Mouse (Mus musculus) embryonic facial prominence, embryonic 12.5 days (tissue): Measurements from ENCODE around the gene Elfn2. TPM values are rescaled to one million over a fixed set of nuclear protein-coding genes. Genes with fewer than 3 reads are reported as not detected.

Source experiments
- ATAC-seq: fragments of 200-750 bp; cut with Nextera tagmentation; 2 replicates; pipeline ENCODE4 v1.8.0; 2017; ENCODE audit not compliant: insufficient number of reproducible peaks, insufficient read depth, low FRiP score, low TSS enrichment
- H3K27ac ChIP-seq: fragments of 300-500 bp; sonication (generic); 2 replicates; pipeline ENCODE4 v1.5.1; 2016; ENCODE audit warnings: mild to moderate bottlenecking
- H3K27me3 ChIP-seq: fragments of 300-500 bp; sonication (generic); 2 replicates; pipeline ENCODE4 v1.6.1; 2016; ENCODE audit warnings: mild to moderate bottlenecking, moderate library complexity
- H3K36me3 ChIP-seq: fragments of 300-500 bp; sonication (generic); 2 replicates; pipeline ENCODE4 v1.6.1; 2016; ENCODE audit warnings: mild to moderate bottlenecking
- H3K4me1 ChIP-seq: fragments of 300-500 bp; sonication (generic); 2 replicates; pipeline ENCODE4 v1.6.1; 2016
- H3K4me2 ChIP-seq: fragments of 300-500 bp; sonication (generic); replicated peaks from 2 replicates; pipeline ENCODE4 v1.6.1; 2016; ENCODE audit warnings: mild to moderate bottlenecking, moderate library complexity
- H3K4me3 ChIP-seq: fragments of 300-500 bp; sonication (generic); 2 replicates; pipeline ENCODE4 v1.5.1; 2016; ENCODE audit warnings: mild to moderate bottlenecking
- H3K9ac ChIP-seq: fragments of 300-500 bp; sonication (generic); 2 replicates; pipeline ENCODE4 v1.6.1; 2016; ENCODE audit warnings: mild to moderate bottlenecking, moderate library complexity
- H3K9me3 ChIP-seq: fragments of 300-500 bp; sonication (generic); 2 replicates; pipeline ENCODE4 v1.6.1; 2016; ENCODE audit warnings: mild to moderate bottlenecking, moderate library complexity
- WGBS: fragments of 180-500 bp; shearing (Covaris S2); methylation state at CpG from one replicate; pipeline ENCODE4 v1.1.7; 2016; 5-methylcytosine and 5-hydroxymethylcytosine counted together
- polyA plus RNA-seq: library from polyadenylated mRNA; unstranded; fragments of >200 nt; fragmentation: Nextera tagmentation; extraction: Ambion mirVana; gene quantifications from 2 replicates; pipeline ENCODE4 v1.2.1, GENCODE M21; 2016

Elfn2 gene
- polyA plus RNA-seq: 0.06 and 0.19 TPM in 2 replicates

DNA sequence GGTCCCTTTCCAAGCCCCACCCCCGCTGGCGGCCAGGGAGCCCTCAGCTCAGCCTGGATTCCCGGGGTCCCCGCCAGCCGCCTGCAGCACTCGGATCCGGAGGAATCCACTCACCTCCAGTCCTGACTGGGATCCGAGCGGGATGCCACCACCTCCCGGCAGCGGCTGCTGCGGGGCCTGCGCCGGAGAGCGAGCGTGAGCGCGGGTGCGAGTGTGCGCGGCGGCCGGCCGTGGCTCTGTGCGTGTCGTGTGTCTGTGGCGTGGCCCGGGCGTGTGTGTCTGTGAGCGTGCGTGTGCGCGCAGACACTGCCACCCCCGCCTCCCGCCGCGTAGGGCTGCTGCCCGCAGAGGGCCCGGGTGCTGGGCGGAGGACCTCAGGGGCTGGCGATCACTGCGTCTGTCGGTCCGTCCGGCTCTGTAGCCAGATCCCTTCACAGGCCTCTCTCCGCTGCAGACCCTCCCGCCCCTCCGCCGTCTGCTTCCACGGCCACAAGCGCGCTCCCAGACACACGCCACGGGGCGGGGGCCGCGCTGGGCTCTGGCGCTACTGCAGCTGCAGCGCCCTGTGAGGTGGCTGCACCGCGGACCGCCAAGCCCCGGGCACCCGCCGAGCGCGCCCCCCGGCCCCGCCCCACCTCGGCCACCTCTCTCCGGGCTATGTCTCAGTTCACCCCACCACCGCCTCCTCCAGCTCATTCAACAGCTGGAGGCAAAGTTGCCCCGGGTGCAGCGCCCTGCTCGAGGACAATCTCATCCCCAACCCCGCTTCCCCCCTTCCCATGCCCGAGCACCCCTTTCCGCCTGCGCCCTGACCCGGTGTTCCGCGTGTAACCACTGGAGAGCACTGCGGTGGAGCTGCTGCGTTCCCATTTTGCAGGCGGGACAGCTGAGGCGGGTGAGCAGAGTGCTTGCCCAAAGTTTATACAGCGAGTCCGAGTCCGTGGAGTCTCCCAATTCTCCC, at the start of gene Elfn2:
Elfn2 (minus strand) TSS at position 482 of the 961 bp plus-strand sequence.
- peak within 1 kb of the TSS; percentile 47 for H3K4me3 ChIP-seq
- H3K27me3 ChIP-seq: peaks cover 77% of the 10 kb centered on the region
- H3K4me1 ChIP-seq: peaks cover 7% of the 10 kb centered on the region; the same call in 1 of the 2 replicates
- H3K36me3 ChIP-seq: no peaks in the 10 kb centered on the region
- H3K4me2 ChIP-seq: peak within 1 kb of the TSS; percentile 96
- 2% methylated on average over 72 of the region's 89 CpGs for WGBS
- H3K27ac ChIP-seq: no peak within 1 kb of the TSS
- ATAC-seq: no peak
- peak within 1 kb of the TSS; percentile 51 for H3K9ac ChIP-seq
- no peaks in the 10 kb centered on the region for H3K9me3 ChIP-seq

DNA sequence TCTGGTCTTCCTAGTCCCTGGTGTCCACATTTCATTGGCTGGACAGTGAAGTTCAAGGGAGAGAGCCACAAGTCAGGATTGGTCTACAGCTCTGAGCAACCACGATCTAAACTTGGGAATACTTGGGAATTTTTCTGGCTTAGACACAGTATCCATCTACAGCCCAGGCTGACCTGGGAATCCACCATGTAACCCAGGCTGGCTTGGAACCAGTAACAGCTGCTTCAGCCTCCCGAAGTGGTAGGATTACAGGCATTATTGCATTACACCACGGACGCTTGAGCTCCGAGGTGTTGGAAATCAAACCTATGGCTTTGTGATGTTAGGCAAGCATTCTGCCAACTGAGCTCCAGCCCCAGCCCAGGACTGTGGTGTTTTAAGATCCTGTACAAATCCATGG, 45.1 kb upstream of the Elfn2 start:
- Histone ChIP-seq H3K27ac (no peak overlapping the region), H3K27me3 (no peaks in the 10 kb centered on the region), H3K9me3 (no peaks in the 10 kb centered on the region), H3K4me3 (no peak overlapping the region), H3K36me3 (no peaks in the 10 kb centered on the region), H3K9ac (no peak overlapping the region), H3K4me2 (no peak overlapping the region), H3K4me1 (peaks cover 5% of the 10 kb centered on the region; the same call in 1 of the 2 replicates)
- WGBS: 62% methylated on average over 5 of the region's 5 CpGs
- ATAC-seq: no peak; the same call in 1 of the 2 replicates

DNA sequence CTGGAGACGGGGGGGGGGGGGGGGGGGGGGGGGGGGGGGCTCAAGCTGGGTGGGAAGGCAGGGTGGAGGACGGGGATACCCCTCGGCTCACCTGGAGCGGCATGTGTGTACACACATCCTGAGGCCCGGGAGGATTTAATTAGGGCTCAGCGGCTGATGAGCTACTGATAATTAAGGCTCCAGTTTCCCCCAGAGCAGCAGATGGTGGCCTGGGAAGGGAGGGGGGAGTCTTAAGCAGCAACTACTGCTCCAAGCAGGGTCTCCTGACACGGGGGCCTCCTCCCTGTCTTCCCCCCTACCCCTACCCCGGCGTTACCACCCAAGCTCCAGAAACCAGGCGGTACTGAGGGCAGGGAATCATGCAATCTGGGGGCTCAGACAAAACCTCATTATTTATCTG, 44.6 kb upstream of the Elfn2 start:
- no peaks in the 10 kb centered on the region for H3K36me3 ChIP-seq
- H3K27ac ChIP-seq: no peak overlapping the region
- H3K9me3 ChIP-seq: no peaks in the 10 kb centered on the region
- no peak overlapping the region for H3K4me3 ChIP-seq
- no peak overlapping the region for H3K4me2 ChIP-seq
- no peaks in the 10 kb centered on the region for H3K27me3 ChIP-seq
- H3K4me1 ChIP-seq: peaks cover 5% of the 10 kb centered on the region; the same call in 1 of the 2 replicates
- no peak for ATAC-seq
- no peak overlapping the region for H3K9ac ChIP-seq
- 34% methylated on average over 9 of the region's 10 CpGs for WGBS

DNA sequence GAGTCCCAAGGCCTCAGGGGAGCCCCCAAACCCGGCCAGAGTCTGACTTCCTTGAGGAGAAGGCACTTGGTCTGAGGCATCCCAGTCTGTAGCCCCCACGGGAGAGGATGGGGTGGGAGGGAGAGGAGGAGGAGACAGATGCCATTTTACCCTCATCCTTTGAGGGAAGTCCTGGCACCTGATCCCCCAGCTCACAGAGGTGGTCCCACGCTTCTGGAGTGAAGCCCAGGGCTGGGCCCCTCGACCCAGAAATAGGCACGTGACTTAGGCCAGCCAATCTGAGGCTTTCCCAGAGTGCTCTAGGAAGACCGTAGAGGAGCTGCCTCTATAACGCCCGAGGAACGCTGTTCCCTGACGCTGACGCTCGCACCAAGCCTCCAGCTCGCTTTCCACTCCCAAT, 42.5 kb upstream of the Elfn2 start:
- no peak overlapping the region for H3K27ac ChIP-seq
- H3K4me1 ChIP-seq: peaks cover 5% of the 10 kb centered on the region; the same call in 1 of the 2 replicates
- H3K9ac ChIP-seq: no peak overlapping the region
- no peak overlapping the region for H3K4me3 ChIP-seq
- no peak overlapping the region for H3K4me2 ChIP-seq
- H3K36me3 ChIP-seq: no peaks in the 10 kb centered on the region
- no peaks in the 10 kb centered on the region for H3K27me3 ChIP-seq
- no peak for ATAC-seq
- 79% methylated on average over 13 of the region's 13 CpGs for WGBS
- H3K9me3 ChIP-seq: no peaks in the 10 kb centered on the region

DNA sequence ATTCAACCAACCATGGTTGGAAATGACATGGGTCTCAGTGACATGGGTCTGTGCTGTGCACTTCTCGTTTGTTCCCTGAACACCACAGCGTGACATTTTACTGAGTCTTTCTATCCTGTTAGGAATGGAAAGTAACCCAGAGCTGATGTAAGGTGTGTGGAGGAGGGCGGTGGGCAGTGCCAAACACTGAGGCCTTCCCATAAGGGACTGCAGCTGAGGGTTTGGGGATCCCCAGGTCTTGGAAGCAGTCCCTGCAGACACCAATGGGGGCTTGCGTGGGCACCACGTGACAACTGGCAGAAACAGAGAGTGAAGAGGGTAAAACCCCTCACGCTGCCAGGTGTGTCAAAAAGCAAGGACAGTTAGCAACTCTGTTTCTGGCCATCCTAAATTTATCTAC, 39.6 kb upstream of the Elfn2 start:
- no peaks in the 10 kb centered on the region for H3K36me3 ChIP-seq
- H3K4me3 ChIP-seq: no peak overlapping the region
- WGBS: 86% methylated on average over 6 of the region's 6 CpGs
- no peaks in the 10 kb centered on the region for H3K4me1 ChIP-seq
- H3K4me2 ChIP-seq: no peak overlapping the region
- no peak overlapping the region for H3K27ac ChIP-seq
- no peaks in the 10 kb centered on the region for H3K9me3 ChIP-seq
- no peak for ATAC-seq
- H3K9ac ChIP-seq: no peak overlapping the region
- H3K27me3 ChIP-seq: no peaks in the 10 kb centered on the region

DNA sequence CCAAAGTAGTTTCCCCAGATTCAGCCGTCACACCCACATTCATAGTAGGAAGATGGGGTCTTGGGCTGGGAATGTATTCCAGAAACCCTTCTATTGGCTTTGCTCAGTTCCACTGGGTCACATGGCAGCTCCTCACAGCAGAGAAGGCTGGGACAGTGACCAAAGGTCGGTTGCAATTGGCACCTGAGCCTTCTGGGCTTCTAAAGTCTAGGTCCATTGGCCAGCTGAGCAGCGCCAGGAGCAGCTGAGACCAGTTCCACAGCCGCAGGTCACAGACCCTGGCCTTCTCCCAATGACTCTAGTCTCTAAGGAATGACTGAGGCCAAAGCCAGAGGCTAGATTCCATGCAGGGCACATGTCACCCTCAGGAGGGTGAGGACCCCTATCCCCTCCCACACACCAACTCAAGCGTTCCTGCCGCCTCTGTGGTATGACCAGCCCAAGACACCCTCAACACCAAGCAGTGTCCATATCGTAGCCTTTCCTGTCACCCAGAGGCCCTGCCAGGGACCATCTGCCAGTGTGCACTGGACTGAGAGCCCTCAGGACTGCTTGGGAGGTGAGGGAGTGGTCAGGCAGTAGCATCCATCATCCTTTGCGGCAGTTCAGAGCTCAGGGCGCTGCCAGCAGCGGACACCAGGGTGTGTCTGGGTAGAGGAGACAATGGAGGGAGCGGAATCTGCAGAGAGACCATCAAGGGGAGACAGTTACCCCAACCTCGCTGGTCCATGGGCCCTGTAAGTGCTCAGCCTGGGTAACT, 37.6 kb upstream of the Elfn2 start:
- WGBS: 78% methylated on average over 12 of the region's 12 CpGs
- Histone ChIP-seq H3K36me3 (no peaks in the 10 kb centered on the region), H3K4me2 (no peak overlapping the region), H3K9me3 (no peaks in the 10 kb centered on the region), H3K4me1 (no peaks in the 10 kb centered on the region), H3K4me3 (no peak overlapping the region), H3K27me3 (no peaks in the 10 kb centered on the region), H3K27ac (no peak overlapping the region), H3K9ac (no peak overlapping the region)
- ATAC-seq: no peak

DNA sequence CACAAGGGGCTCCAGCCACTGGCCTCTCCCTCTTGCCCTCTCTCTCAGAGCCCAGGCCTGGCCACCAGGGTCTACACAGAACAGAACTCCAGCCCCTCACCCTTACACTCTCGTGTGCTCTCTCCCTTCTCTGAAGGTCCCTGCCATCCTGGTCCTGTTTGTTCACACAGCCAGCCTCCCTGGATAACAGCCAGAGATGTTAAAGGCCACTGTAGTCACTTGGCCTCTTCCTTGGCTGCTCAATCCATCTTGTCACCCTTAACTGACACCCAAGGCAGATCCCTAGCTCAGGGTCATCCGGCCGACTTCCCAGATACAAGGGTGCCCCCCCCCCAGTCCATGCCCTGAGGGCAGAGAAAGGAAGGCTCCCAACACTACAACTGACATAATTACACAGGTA, 36.7 kb upstream of the Elfn2 start:
- no peaks in the 10 kb centered on the region for H3K27me3 ChIP-seq
- no peaks in the 10 kb centered on the region for H3K36me3 ChIP-seq
- WGBS: 76% methylated on average over 3 of the region's 3 CpGs
- H3K9me3 ChIP-seq: no peaks in the 10 kb centered on the region
- ATAC-seq: no peak
- no peak overlapping the region for H3K27ac ChIP-seq
- H3K4me1 ChIP-seq: no peaks in the 10 kb centered on the region
- no peak overlapping the region for H3K9ac ChIP-seq
- H3K4me3 ChIP-seq: no peak overlapping the region
- no peak overlapping the region for H3K4me2 ChIP-seq

DNA sequence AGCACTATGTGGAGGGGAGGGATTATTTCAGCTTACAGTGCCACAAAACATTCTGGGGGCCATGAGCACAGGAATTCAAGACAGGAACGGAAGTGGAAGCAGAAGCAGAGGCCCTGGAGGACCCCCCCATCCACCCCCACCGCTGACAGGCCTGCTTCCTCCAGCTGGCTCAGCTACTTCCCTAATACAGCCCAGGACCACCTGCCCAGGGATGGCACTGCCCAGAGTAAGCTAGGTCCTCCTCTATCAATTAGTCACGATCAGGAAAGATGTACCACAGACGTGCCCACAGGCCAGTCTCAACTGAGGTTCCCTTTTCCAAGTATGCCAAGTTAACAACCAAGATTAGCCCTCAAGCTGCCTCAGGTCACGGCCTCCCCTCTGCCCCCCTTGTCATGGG, 35.6 kb upstream of the Elfn2 start:
- Histone ChIP-seq H3K36me3 (no peaks in the 10 kb centered on the region), H3K9me3 (no peaks in the 10 kb centered on the region), H3K9ac (no peak overlapping the region), H3K4me3 (no peak overlapping the region), H3K27ac (no peak overlapping the region), H3K4me2 (no peak overlapping the region), H3K27me3 (no peaks in the 10 kb centered on the region), H3K4me1 (no peaks in the 10 kb centered on the region)
- ATAC-seq: no peak
- 73% methylated on average over 5 of the region's 5 CpGs for WGBS

DNA sequence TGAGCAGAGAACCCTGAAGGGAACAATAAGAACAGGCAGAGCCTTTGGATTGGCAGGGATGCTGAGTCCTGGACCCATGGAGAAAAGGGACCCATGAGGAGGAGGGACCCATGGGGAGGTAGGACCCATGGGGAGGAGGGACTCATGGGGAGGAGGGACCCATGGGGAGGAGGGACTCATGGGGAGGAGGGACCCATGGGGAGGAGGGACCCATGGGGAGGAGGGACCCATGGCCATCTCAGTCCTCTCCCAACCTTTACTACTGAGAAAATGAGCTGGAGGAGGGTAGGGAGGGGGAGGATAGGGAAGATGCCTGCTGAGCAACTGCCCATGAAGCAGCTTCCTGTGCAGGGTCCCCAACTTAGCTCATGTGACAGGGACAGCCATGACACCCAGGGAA, 34.4 kb upstream of the Elfn2 start:
- Histone ChIP-seq H3K9ac (no peak overlapping the region), H3K36me3 (no peaks in the 10 kb centered on the region), H3K27me3 (no peaks in the 10 kb centered on the region), H3K9me3 (no peaks in the 10 kb centered on the region), H3K4me3 (no peak overlapping the region), H3K27ac (no peak overlapping the region), H3K4me2 (no peak overlapping the region), H3K4me1 (no peaks in the 10 kb centered on the region)
- no peak for ATAC-seq

DNA sequence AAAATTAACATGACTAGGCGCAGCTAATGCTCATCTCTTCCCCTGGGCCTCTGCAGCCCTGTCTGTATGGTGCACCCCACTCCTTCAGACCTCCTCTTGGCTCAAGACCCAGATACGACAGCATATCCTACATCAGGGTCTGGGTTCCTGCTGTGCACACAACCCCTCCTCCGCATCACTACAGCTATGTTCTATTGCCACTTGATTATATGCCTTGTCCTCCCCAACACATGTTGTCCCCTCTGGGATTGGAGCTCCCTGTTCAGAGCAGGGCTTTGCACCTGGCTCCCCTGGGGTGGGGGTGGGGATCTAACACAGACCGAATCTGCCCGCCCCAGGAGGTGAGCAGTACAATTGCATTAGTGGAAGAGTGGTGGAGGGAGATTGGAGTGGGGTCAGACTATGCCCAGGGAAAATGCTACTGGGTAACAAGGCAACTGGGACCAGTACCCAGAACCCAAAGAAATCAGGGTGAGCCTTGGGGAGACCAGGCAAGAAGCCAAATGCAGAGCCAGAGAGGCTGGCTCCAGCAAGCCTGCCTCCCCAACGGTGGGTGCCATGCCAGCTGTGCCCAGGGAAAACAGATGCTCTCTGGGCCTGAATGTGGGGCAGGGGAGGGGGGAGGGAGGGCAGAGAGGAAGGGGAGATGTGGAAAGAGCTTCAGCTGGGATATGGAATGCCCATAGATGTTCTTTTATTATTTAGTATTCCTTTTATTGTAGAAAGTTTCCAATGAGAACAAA, 32.2 kb upstream of the Elfn2 start:
- H3K27me3 ChIP-seq: no peaks in the 10 kb centered on the region
- H3K9ac ChIP-seq: no peak overlapping the region
- no peak overlapping the region for H3K27ac ChIP-seq
- no peak for ATAC-seq
- no peaks in the 10 kb centered on the region for H3K4me1 ChIP-seq
- WGBS: 57% methylated on average over 6 of the region's 6 CpGs
- H3K36me3 ChIP-seq: no peaks in the 10 kb centered on the region
- H3K9me3 ChIP-seq: no peaks in the 10 kb centered on the region
- no peak overlapping the region for H3K4me3 ChIP-seq
- H3K4me2 ChIP-seq: no peak overlapping the region

DNA sequence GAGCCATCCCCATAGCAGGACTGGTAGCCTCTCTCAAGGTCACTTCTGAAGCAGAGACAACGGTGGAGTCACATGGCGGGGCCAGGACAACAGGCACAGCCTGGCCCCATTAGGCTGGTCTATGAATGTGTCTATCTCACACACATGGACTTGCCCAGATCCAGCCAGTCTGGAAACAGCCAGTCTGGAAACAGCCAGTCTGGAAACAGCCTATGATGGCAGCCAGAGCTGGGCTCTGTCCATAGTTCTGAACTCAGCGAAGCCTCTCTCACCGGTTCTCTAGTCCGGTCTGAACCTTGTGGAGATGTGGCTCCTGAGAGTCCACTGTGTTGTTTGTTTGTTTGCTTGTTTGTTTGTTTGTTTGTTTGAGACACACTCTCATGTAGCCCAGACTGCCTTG, 31.3 kb upstream of the Elfn2 start:
- 0 out of 2 replicates have a peak, but pooled peaks have one; percentile 12 for ATAC-seq
- Histone ChIP-seq H3K27ac (no peak overlapping the region), H3K9ac (no peak overlapping the region), H3K4me1 (no peaks in the 10 kb centered on the region), H3K9me3 (no peaks in the 10 kb centered on the region), H3K4me3 (no peak overlapping the region), H3K4me2 (no peak overlapping the region), H3K36me3 (no peaks in the 10 kb centered on the region), H3K27me3 (no peaks in the 10 kb centered on the region)
- WGBS: 37% methylated on average over 5 of the region's 5 CpGs
